15 mouse cellular contexts compared by ENCODE assay signal in the genomic region with DNA sequence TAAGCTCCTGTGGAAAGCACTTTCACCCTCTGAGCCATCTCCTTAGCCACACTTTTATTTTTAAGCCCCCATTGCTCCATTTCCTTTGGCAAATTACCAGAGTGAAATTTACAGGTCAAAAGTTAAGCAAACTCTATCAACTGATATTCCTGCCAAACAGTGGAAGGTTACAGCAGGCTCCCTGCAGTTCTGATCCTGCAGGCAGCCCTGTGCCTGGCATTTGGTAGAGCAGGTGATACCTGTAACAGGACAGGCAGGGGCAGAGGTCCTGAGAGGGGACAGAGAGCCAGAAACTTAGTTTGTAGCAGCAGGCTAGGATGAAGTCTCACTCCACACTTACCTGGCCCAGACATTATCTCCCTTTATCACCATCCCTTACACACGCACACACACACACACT.
"Had no signal": no experiment of that assay in that cellular context is flagged by ENCODE, and none has a peak within 500 bp of the region (broad histone marks: within the 10 kb centered on the region; RNA-seq: fewer than 3 reads in every experiment).

No protein-coding gene starts in this region.

- DNase-seq: lung, adult 18-20 months; lung, postnatal 10 days; lung, postnatal 4 days; right cerebral cortex, postnatal 14 days; thymus, adult 2 months; thymus, postnatal 25 days; thymus, postnatal 4 days had no signal

- H3K27me3 ChIP-seq: lung, embryonic 15.5 days; megakaryocyte, embryonic 14.5 days; midbrain, embryonic 13.5 days; midbrain, embryonic 15.5 days; neural tube, embryonic 12.5 days; stomach, embryonic 15.5 days had no signal

- H3K4me2 ChIP-seq: lung, embryonic 15.5 days; midbrain, embryonic 11.5 days; midbrain, embryonic 13.5 days; midbrain, embryonic 15.5 days; neural tube, embryonic 12.5 days; stomach, embryonic 15.5 days had no signal

- H3K9ac ChIP-seq: lung, embryonic 15.5 days; midbrain, embryonic 13.5 days; midbrain, embryonic 15.5 days; neural tube, embryonic 12.5 days; stomach, embryonic 15.5 days had no signal

- ATAC-seq: midbrain, embryonic 13.5 days; midbrain, embryonic 15.5 days had no signal

- H3K4me1 ChIP-seq: lung, embryonic 15.5 days; megakaryocyte, embryonic 14.5 days; midbrain, embryonic 13.5 days; midbrain, embryonic 15.5 days; neural tube, embryonic 12.5 days; stomach, embryonic 15.5 days had no signal

- H3K27ac ChIP-seq: lung, embryonic 15.5 days; midbrain, embryonic 13.5 days; midbrain, embryonic 15.5 days; neural tube, embryonic 12.5 days; stomach, embryonic 15.5 days; stomach, postnatal 0 days had no signal

- H3K9me3 ChIP-seq: lung, embryonic 15.5 days; midbrain, embryonic 15.5 days; stomach, embryonic 15.5 days had no signal

- H3K36me3 ChIP-seq: lung, embryonic 15.5 days; midbrain, embryonic 13.5 days; midbrain, embryonic 15.5 days; neural tube, embryonic 12.5 days; stomach, embryonic 15.5 days had no signal

- H3K4me3 ChIP-seq: lung, embryonic 15.5 days; megakaryocyte, embryonic 14.5 days; midbrain, embryonic 13.5 days; midbrain, embryonic 15.5 days; neural tube, embryonic 12.5 days; stomach, embryonic 15.5 days had no signal
